Mouse (Mus musculus): ENCODE measurements around the gene Kcnd3. TPM values are rescaled to one million over a fixed set of nuclear protein-coding genes. Genes with fewer than 3 reads are reported as not detected.

The Kcnd3 gene
- polyA plus RNA-seq, 1 experiment from 2014 or later: 2.4 TPM

GRCm38 (mm10) chr3:105660530-105660929 is 208.4 kb downstream of the Kcnd3 start:
- Histone ChIP-seq H3K27ac (ENCODE audit: low read depth, low read length) (no peak overlapping the region), H3K4me2 (no peak overlapping the region), H3K27me3 (ENCODE audit: control insufficient read depth, insufficient read depth, low read length) (no peaks in the 10 kb centered on the region), H3K9ac (ENCODE audit: low read length) (no peak overlapping the region), H3K4me1 (ENCODE audit: control insufficient read depth, insufficient read depth, low read length) (no peaks in the 10 kb centered on the region), H3K36me3 (ENCODE audit: control insufficient read depth, insufficient read depth, low read length) (no peaks in the 10 kb centered on the region), H3K4me3 (ENCODE audit: low read depth, low read length) (no peak overlapping the region), H3K9me3 (ENCODE audit: control insufficient read depth, low read length) (no peaks in the 10 kb centered on the region)
- DNase-seq (ENCODE audit: low spot score, missing footprints) (no peak), ATAC-seq (ENCODE audit: low FRiP score) (no peak)
- 73% methylated on average over 2 of the region's 2 CpGs for WGBS

DNA sequence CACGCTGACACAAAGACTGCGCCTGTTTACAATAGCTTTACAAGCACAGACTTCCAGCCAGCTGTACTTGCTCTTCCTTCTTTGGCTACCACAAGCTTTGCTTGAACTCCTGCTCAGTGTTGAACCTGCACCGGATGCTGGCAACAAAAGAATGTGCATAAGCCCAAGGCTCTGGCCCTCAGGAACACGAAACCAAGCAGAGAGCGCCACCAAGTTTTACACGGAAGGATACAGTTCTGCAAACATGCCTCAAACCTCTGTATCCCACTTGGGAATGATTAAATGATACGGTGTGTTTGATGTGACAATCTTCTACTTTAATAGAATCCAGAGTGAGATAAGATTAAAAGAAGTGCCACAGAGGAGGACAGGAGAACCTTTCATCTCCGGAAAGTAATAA is 210.9 kb downstream of the Kcnd3 start:
- Histone ChIP-seq H3K36me3 (ENCODE audit: control insufficient read depth, insufficient read depth, low read length) (no peaks in the 10 kb centered on the region), H3K27me3 (ENCODE audit: control insufficient read depth, insufficient read depth, low read length) (no peaks in the 10 kb centered on the region), H3K4me3 (ENCODE audit: low read depth, low read length) (no peak overlapping the region), H3K4me1 (ENCODE audit: control insufficient read depth, insufficient read depth, low read length) (no peaks in the 10 kb centered on the region), H3K4me2 (no peak overlapping the region), H3K27ac (ENCODE audit: low read depth, low read length) (no peak overlapping the region), H3K9ac (ENCODE audit: low read length) (no peak overlapping the region), H3K9me3 (ENCODE audit: control insufficient read depth, low read length) (no peaks in the 10 kb centered on the region)
- ATAC-seq (ENCODE audit: low FRiP score) (no peak), DNase-seq (ENCODE audit: low spot score, missing footprints) (no peak)
- WGBS: 84% methylated on average over 8 of the region's 8 CpGs

DNA sequence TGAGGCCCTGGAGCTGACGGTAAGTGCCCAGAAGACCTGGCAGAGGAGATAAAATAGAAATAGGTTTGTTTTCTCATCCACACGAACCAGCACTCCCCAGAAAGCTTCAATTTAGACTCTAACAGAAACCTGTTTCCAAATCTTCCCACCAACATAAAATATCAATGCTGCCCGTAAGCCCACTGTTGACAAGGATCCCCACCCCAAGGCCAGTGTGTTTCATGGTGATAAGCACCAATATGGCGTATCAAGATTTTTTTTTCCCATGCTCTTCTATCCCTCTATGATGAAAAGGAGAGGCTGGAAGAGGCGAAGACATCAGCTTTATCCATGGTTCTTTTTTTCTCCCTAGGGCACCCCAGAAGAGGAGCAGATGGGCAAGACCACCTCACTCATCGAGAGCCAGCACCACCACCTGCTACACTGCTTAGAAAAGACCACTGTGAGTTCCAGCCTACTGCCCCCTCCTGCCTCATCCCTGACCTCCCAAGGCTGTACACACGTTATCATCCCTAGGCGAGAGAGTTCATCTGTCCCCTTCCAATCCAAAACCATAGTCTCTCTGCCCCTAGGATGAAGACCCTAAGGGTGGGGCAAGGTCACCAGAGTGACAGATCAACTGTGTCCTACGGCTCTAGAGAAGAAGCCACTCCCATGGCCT is 213.1 kb downstream of the Kcnd3 start:
- peak; percentile 54 for DNase-seq (ENCODE audit: low spot score, missing footprints)
- H3K36me3 ChIP-seq (ENCODE audit: control insufficient read depth, insufficient read depth, low read length): no peaks in the 10 kb centered on the region
- no peak overlapping the region for H3K27ac ChIP-seq (ENCODE audit: low read depth, low read length)
- no peaks in the 10 kb centered on the region for H3K4me1 ChIP-seq (ENCODE audit: control insufficient read depth, insufficient read depth, low read length)
- H3K4me3 ChIP-seq (ENCODE audit: low read depth, low read length): no peak overlapping the region
- H3K27me3 ChIP-seq (ENCODE audit: control insufficient read depth, insufficient read depth, low read length): no peaks in the 10 kb centered on the region
- H3K4me2 ChIP-seq: no peak overlapping the region
- H3K9ac ChIP-seq (ENCODE audit: low read length): no peak overlapping the region
- no peak for ATAC-seq (ENCODE audit: low FRiP score)
- WGBS: 84% methylated on average over 9 of the region's 9 CpGs
- H3K9me3 ChIP-seq (ENCODE audit: control insufficient read depth, low read length): no peaks in the 10 kb centered on the region

DNA sequence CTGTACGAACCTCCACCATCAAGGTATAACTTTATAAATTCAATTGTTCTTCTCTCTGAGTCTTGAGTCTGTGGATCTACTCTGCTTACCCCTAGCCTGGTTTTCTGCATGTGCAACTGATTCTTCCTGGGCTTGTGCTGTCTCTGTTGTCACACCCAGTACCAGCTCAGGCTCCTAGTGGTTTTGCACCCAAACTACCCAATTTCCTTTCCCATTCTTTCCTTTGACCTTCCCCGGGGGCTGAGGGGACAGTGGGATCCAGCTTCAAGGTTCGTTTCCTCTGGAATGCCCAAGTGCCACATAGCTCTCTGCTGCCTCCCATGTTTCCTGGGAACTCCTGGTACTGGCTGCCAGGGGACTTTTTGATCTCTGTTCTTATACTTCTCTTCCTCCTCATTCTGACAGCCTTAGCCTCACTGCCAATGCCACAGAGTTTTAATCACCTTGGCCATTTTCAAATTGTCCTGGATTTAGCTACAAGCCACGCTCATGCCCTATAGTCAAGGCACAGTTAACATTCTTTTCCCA is 214.9 kb downstream of the Kcnd3 start:
- no peak overlapping the region for H3K4me3 ChIP-seq (ENCODE audit: low read depth, low read length)
- 65% methylated on average over 4 of the region's 4 CpGs for WGBS
- no peak overlapping the region for H3K27ac ChIP-seq (ENCODE audit: low read depth, low read length)
- DNase-seq (ENCODE audit: low spot score, missing footprints) (peak; percentile 69), ATAC-seq (ENCODE audit: low FRiP score) (no peak)
- no peaks in the 10 kb centered on the region for H3K9me3 ChIP-seq (ENCODE audit: control insufficient read depth, low read length)
- H3K9ac ChIP-seq (ENCODE audit: low read length): no peak overlapping the region
- no peaks in the 10 kb centered on the region for H3K36me3 ChIP-seq (ENCODE audit: control insufficient read depth, insufficient read depth, low read length)
- H3K4me2 ChIP-seq: no peak overlapping the region
- no peaks in the 10 kb centered on the region for H3K27me3 ChIP-seq (ENCODE audit: control insufficient read depth, insufficient read depth, low read length)
- H3K4me1 ChIP-seq (ENCODE audit: control insufficient read depth, insufficient read depth, low read length): no peaks in the 10 kb centered on the region

GRCm38 (mm10) chr3:105668161-105668560 is 216.0 kb downstream of the Kcnd3 start:
- Histone ChIP-seq H3K4me1 (ENCODE audit: control insufficient read depth, insufficient read depth, low read length) (no peaks in the 10 kb centered on the region), H3K9ac (ENCODE audit: low read length) (no peak overlapping the region), H3K27ac (ENCODE audit: low read depth, low read length) (no peak overlapping the region), H3K9me3 (ENCODE audit: control insufficient read depth, low read length) (no peaks in the 10 kb centered on the region), H3K4me2 (no peak overlapping the region), H3K36me3 (ENCODE audit: control insufficient read depth, insufficient read depth, low read length) (no peaks in the 10 kb centered on the region), H3K27me3 (ENCODE audit: control insufficient read depth, insufficient read depth, low read length) (no peaks in the 10 kb centered on the region), H3K4me3 (ENCODE audit: low read depth, low read length) (no peak overlapping the region)
- ATAC-seq (ENCODE audit: low FRiP score): no peak
- 55% methylated on average over 9 of the region's 9 CpGs for WGBS
- DNase-seq (ENCODE audit: low spot score, missing footprints): peak; percentile 67

DNA sequence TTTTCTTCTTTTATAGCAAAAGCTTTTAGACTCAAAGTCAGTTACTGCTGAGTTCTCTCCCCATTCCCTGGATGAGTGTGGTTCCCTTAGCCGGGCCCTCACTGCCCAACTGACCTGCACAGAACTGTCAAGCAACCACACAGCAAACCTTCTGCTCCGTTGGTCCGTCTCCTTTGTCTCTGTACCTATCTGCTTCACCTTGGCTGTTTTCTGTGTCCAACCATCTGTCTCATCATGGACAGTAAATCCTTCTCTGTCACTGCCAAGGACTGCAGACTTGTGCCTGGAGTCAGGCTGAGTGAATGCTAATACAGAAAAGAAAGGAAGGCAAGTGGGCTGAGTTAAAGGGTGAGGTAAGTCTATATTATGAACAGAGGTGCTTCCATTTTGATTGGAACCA is 217.6 kb downstream of the Kcnd3 start:
- peak; percentile 77 for DNase-seq (ENCODE audit: low spot score, missing footprints)

GRCm38 (mm10) chr3:105670801-105671200 is 218.7 kb downstream of the Kcnd3 start:
- Histone ChIP-seq H3K4me2 (no peak overlapping the region), H3K4me1 (ENCODE audit: control insufficient read depth, insufficient read depth, low read length) (no peaks in the 10 kb centered on the region), H3K27ac (ENCODE audit: low read depth, low read length) (no peak overlapping the region), H3K9me3 (ENCODE audit: control insufficient read depth, low read length) (no peaks in the 10 kb centered on the region), H3K4me3 (ENCODE audit: low read depth, low read length) (no peak overlapping the region), H3K9ac (ENCODE audit: low read length) (no peak overlapping the region), H3K27me3 (ENCODE audit: control insufficient read depth, insufficient read depth, low read length) (no peaks in the 10 kb centered on the region), H3K36me3 (ENCODE audit: control insufficient read depth, insufficient read depth, low read length) (no peaks in the 10 kb centered on the region)
- 80% methylated on average over 1 of the region's 1 CpGs for WGBS
- no peak for ATAC-seq (ENCODE audit: low FRiP score)
- DNase-seq (ENCODE audit: low spot score, missing footprints): peak; percentile 23

More for the DNA sequence above, 217.6 kb downstream of the Kcnd3 start:
- H3K27me3 ChIP-seq (ENCODE audit: control insufficient read depth, insufficient read depth, low read length): no peaks in the 10 kb centered on the region
- no peak overlapping the region for H3K27ac ChIP-seq (ENCODE audit: low read depth, low read length)
- ATAC-seq (ENCODE audit: low FRiP score): no peak
- H3K9me3 ChIP-seq (ENCODE audit: control insufficient read depth, low read length): no peaks in the 10 kb centered on the region
- H3K4me1 ChIP-seq (ENCODE audit: control insufficient read depth, insufficient read depth, low read length): no peaks in the 10 kb centered on the region
- H3K4me3 ChIP-seq (ENCODE audit: low read depth, low read length): no peak overlapping the region
- no peaks in the 10 kb centered on the region for H3K36me3 ChIP-seq (ENCODE audit: control insufficient read depth, insufficient read depth, low read length)
- 92% methylated on average over 3 of the region's 3 CpGs for WGBS
- no peak overlapping the region for H3K4me2 ChIP-seq
- H3K9ac ChIP-seq (ENCODE audit: low read length): no peak overlapping the region

- Histone ChIP-seq H3K27me3 (ENCODE audit: control insufficient read depth, insufficient read depth, low read length) (no peaks in the 10 kb centered on the region), H3K9ac (ENCODE audit: low read length) (no peak overlapping the region), H3K27ac (ENCODE audit: low read depth, low read length) (no peak overlapping the region), H3K4me3 (ENCODE audit: low read depth, low read length) (no peak overlapping the region), H3K9me3 (ENCODE audit: control insufficient read depth, low read length) (no peaks in the 10 kb centered on the region), H3K36me3 (ENCODE audit: control insufficient read depth, insufficient read depth, low read length) (peaks cover 14% of the 10 kb centered on the region), H3K4me1 (ENCODE audit: control insufficient read depth, insufficient read depth, low read length) (no peaks in the 10 kb centered on the region), H3K4me2 (no peak overlapping the region)
- peak; percentile 69 for ATAC-seq (ENCODE audit: low FRiP score)
- DNase-seq (ENCODE audit: low spot score, missing footprints): peak; percentile 94
- WGBS: 18% methylated on average over 7 of the region's 7 CpGs
Observed at GRCm38 (mm10) chr3:105674595-105675218, 222.6 kb downstream of the Kcnd3 start.

DNA sequence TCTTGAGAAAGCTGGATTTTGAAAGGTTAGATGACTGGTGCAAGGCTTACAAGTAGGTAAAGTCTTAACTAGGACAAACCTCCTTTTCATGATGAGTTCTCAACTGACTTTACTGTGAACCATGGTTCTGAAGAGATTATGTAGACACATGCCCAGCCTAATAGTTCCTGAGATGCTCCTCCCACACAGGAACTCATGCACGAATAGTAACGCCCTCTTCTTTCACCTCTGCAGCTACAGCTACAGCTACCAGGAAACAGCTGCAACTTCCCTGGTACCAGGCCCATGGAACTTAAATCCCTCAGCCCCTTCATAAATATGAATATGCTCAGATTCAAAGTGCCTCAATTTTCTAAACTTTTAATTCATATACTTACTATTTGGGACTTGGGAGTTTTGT is 223.8 kb downstream of the Kcnd3 start:
- no peaks in the 10 kb centered on the region for H3K27me3 ChIP-seq (ENCODE audit: control insufficient read depth, insufficient read depth, low read length)

More for the DNA sequence above, 223.8 kb downstream of the Kcnd3 start:
- Histone ChIP-seq H3K4me1 (ENCODE audit: control insufficient read depth, insufficient read depth, low read length) (no peaks in the 10 kb centered on the region), H3K4me3 (ENCODE audit: low read depth, low read length) (no peak overlapping the region), H3K9me3 (ENCODE audit: control insufficient read depth, low read length) (no peaks in the 10 kb centered on the region), H3K27ac (ENCODE audit: low read depth, low read length) (no peak overlapping the region), H3K36me3 (ENCODE audit: control insufficient read depth, insufficient read depth, low read length) (peaks cover 14% of the 10 kb centered on the region), H3K4me2 (no peak overlapping the region), H3K9ac (ENCODE audit: low read length) (no peak overlapping the region)
- no peak for ATAC-seq (ENCODE audit: low FRiP score)
- WGBS: 52% methylated on average over 2 of the region's 2 CpGs
- no peak for DNase-seq (ENCODE audit: low spot score, missing footprints)
